Mouse (Mus musculus): ENCODE measurements around the gene Ado. TPM values are rescaled to one million over a fixed set of nuclear protein-coding genes. Genes with fewer than 3 reads are reported as not detected.

Gene Ado
- polyA plus RNA-seq, 1 experiment from 2014 or later, result 85.3 TPM

Other genes starting within 250 kb of the Ado start
- gene Egr2, start 13.5 kb downstream of the Ado start, polyA plus RNA-seq (2016; fragmentation: Nextera tagmentation; extraction: Ambion mirVana), result 0.10 and 0.20 TPM in 2 replicates

All from midbrain, embryonic 10.5 days (tissue).